Mouse (Mus musculus) C2C12 (cell line): ENCODE measurements around the gene Pla2g4c.

Source experiments
- CTCF ChIP-seq: IDR thresholded peaks from one replicate; pipeline ENCODE4 v1.5.1; 2011; ENCODE audit not compliant: control insufficient read depth, insufficient read depth, insufficient read length
- MAX ChIP-seq: IDR thresholded peaks from one replicate; pipeline ENCODE4 v1.6.1; 2011; ENCODE audit warnings: mild to moderate bottlenecking, control low read depth

GRCm38 (mm10) chr7:13290041-13290675 is 34.3 kb upstream of the Pla2g4c start:
- TF ChIP-seq CTCF (no peak), MAX (no peak)
